Mouse (Mus musculus) lung, adult 2 months (tissue): ENCODE measurements around the gene Exoc6.

Source experiments
- CTCF ChIP-seq: fragments of 200-500 bp; IDR thresholded peaks from 2 replicates; pipeline ENCODE4 v1.5.1; 2011; ENCODE audit warnings: mild to moderate bottlenecking, low read length, control low read depth; ENCODE audit not compliant: insufficient read depth
- POLR2A ChIP-seq: fragments of 200-500 bp; IDR thresholded peaks from 2 replicates; pipeline ENCODE4 v1.6.1; 2011; ENCODE audit warnings: low read depth, mild to moderate bottlenecking, control low read depth, low read length, borderline replicate concordance; ENCODE audit errors: extremely low read depth

DNA sequence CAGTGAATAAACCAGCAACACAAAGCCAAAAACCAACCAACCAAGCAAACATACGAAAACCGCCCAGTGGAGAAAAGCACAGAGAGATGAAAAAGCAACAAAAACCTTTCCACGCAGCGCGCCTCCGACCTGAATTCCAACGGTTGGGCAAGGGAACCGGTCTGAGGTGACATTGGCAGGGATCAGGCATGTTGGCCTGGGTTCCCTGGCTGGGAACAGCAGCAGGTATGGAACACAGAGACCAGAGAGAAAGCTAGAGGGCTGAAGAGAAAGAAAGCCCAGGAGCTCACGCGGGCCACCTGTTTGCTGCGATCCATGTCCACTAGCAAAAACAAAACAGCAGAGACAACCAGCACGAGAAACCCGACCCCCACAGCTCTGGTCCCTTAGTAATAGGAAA lies 144.9 kb downstream of the Exoc6 start:
- TF ChIP-seq CTCF, result no peak
- no peak for TF ChIP-seq POLR2A
